Mouse (Mus musculus): Measurements from ENCODE around the gene Resp18. TPM values are rescaled to one million over a fixed set of nuclear protein-coding genes. Genes with fewer than 3 reads are reported as not detected.

The Resp18 gene
- total RNA-seq (2021): 100 to 1,000 TPM in 1 of 2 experiments, 10 to 100 TPM in 1; 90.7 to 118 TPM
- long read RNA-seq, experiment 1, transcript Resp18-201 (6 exons, 748 nt): major isoform, 61 of 65 reads
- long read RNA-seq, experiment 1, partial matches to known transcripts: 1 of 65 reads
- long read RNA-seq, experiment 1, other reads (novel, unspliced or antisense): 2 of 65 reads
- long read RNA-seq, experiment 2, transcript Resp18-201 (6 exons, 748 nt): major isoform, 63 of 64 reads
- long read RNA-seq, experiment 2, partial matches to known transcripts: 0 of 64 reads
- long read RNA-seq, experiment 2, other reads (novel, unspliced or antisense): 1 of 64 reads

GRCm38 (mm10) chr1:75278228-75278627 is at the start of gene Resp18:
Gene Resp18 (minus strand): TSS chr1:75278415.
- DNase-seq: no peak

GRCm38 (mm10) chr1:75327461-75327860 is 49.2 kb upstream of the Resp18 start:
- DNase-seq: no peak

DNA sequence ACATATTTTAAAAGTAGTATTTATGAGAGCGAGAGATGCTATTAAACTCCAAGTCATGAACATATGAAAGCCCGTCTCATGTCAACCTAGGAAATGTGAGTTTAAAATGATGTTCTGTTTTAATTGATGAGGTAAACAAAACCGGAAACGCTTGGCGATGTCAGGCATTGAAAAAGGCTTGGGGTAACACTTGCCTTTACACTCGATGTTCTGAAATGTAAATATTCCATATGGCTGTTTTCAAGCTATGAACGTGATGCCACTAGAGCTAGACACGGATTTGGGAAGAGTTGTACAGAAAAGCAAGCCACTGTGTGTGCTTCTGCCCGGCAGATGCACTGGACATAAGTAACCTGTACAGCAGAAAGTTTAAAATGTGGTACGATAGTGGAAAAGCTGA is 41.0 kb upstream of the Resp18 start:
- DNase-seq: no peak

DNA sequence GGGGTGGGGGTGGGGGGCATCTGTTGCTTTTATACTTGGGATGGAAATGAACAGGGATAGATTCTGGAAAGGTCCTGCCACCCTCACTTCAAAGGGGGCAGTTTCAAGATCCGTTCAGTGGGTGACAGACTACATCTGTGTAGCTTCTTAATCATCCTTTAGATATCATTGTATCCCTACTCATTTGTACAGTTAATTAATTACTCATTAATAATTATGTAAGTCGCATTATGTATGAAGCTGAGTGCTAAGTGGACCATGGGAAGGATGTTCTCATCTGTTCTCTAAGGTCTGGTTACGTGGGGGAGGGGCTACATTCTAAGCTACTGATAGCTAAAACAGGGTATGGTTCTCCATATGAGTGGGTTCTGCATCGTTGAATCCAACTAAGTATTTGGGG is 40.5 kb upstream of the Resp18 start:
- DNase-seq: no peak

DNA sequence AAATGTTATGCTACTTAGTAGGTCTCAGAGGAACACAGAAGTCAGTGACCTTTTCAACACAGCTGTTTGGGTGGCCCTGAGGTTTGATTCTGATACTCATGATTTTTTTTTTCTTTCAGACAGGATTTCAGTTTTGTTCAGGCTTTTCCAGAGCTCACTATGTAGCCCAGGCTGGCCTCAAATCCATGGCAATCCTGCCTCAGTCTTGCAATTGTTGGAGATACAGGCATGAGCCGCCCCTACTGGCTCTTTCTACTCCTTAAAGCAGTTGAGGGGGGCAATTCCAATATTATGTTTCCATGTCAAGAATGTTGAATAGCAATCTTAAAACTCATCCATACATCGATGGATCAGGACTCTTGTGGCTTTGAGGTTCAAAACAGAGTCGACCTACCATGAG is 40.1 kb upstream of the Resp18 start:
- no peak for DNase-seq

GRCm38 (mm10) chr1:75317241-75318201 is 39.3 kb upstream of the Resp18 start, which contains the start of gene Dnpep:
Gene Dnpep (minus strand): TSS chr1:75317990.
- peak; percentile 100 for DNase-seq

DNA sequence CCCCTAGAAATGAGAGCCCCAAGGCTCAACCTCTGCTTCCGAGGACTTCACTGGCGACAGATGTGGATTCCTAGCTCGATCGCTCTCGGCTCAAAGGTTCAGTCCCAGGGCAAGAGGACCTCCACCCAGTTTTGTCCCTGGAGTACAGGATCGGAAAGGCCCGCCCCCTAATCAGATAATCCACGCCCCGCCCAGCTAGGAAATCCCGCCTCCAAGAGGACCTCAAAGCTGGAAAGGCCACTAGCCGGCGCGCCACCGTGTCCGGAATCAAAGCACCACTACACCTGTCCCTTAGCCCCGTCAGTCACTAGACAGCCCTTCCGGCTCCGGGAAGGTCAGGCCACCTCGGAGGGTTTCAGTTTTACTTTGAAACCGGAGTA is 38.6 kb upstream of the Resp18 start:
- DNase-seq: peak; percentile 89 to 90

DNA sequence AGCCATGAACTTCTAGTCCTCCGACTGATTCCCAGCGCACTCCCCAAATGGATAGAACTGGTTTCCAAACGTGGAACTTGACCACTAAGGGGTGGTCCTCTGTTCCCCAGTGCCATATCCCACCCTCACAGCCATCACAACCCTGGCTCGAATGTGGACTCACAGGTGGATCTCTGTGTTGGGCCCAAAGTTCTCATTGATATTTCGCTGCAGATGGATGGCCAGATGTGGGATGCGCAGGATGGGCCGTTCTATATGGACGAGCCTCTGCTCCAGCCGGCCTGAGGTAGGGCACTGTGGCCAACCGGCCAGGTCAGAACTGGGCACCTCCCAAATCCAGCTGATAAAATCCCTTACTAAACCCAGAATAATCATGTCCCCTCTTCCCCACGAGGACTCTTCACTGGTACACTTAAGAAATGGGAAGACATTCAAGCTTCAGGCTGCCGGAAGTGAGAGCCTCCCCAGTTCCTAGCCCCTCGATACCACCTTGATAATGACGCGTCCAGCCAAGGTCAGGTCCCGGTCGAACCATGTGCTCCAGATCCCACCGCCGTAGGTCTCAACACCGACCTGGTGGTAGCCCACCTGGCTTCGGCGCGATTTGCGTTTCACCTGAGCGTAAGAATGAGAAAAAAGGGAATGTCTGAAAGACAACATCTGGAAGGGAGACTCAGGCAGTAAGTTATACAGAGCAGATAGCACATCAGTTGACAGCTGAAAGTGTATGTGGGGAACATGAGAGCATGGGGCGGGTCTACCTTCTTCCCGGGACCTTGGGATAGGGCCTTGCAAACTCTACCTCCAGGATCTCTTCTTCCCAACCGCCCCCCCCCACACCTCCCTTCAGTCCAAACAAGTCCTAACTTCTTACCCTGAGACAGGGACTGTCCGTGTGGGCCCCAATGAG is 37.5 kb upstream of the Resp18 start:
- no peak for DNase-seq

DNA sequence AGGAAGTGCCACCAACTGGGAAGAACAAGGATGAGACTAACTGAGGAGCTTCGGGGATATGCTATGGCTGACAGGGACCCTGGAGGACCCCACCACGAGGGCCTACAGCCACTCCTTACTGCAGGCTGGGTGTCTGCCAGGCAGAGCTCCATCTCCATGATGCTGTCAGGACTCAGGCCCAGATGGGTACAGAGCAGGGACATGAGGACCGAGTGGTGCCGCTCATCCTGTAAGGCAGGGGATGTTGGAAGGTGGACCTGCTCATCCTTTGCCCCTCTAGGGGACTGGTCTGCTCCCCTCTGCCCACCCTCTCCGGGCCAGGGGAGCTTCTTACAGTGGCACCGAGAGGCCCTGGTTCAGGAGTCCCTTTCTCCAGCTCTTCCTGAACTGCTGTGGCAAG is 36.8 kb upstream of the Resp18 start:
- DNase-seq: no peak

GRCm38 (mm10) chr1:75311694-75312093 is 33.5 kb upstream of the Resp18 start:
- DNase-seq: no peak

DNA sequence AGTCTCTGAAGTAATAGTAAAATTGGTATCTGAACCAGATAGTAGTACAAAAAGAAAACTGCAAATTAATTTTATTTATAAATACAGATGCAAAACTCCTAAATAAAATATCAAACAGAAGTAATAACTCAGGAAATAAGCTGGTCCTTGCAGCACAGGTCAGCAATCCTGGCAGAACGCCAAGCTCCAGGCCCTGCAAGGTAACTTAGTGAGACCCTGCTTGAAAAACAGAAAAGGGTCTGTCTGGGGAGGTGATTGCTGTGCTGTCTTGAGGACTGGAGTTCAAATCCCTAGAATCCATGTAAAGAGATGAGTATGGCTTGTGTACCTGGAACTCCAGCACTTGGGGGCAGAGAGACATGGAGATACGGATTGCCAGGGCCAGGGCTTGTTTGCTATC is 26.4 kb upstream of the Resp18 start:
- no peak for DNase-seq

DNA sequence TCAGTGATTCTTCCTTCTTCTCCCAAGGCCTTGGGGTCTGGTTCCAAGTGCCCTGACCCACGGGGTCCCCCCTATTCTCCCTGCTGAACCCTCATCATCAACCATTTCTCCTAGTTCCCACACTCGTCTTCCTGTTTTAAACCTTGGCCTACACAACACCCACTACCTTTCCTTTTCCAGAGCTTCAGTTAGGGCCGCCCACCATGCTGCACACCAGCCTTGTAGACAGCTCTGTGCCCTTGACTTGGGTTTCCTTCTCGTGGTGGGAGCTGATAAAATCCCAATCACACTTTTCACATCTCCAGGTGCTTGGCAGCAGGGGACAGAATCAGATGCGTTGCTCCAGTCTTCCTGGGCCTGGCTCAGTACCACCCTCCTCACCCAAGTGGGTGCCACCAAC is 16.1 kb upstream of the Resp18 start:
- DNase-seq: no peak

DNA sequence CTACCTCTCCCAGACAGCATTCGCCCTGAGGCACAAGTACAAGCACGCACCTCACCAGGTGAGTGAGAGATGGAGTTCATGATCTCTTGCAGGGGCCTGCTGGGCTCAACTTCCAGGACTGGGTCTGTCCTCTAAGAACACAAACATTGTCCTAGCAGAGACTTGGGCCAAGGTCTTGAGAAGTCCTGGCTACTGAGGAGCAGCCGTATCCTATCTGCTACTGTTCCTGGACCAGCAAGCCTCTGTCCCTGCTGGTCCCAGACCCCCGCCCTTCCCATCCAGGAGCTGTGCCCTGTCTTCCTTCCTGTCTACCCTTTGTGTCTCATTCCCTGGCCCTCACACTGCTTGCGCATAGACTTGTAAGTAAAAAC is 15.1 kb upstream of the Resp18 start:
- no peak for DNase-seq

DNA sequence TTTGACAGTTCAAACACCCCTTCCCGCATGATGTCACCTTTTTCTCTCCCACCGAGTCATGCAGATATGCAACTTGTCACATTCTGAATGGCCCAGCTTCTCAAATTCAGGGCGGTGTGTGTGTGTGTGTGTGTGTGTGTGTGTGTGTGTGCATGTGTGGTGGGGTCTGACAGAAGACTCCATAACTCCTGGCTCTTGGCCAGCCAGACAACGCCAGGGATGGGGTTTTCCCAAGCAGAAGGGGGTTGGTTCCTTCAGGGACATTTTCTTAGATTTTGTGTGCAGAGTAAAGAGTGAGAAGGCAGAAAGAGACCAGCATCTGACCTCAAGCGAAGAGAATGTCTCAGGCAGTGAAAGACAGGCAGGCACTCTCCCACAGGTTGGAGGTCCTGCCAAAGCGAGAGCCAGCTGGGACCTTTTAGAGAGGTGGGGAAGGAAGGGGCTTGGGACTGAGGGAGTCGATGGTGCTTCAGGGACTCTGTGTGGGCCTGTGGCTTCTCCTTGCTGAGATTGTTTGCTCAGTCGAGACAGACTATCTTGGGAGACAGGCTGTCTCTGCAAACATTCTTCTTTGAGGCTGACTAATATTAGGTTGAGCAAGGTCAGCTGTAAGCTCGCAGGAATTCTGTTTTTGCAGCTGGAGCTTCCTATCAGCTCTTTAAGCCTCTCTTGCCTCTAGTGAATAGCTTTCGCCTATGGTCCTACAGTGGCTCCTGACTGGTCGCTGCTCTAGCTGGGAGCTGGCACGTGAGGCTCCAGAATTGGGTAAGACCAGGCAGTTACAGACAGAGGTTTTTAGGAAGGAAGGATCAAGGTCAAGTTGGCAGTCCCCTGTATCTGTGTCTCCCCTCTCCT is 14.5 kb upstream of the Resp18 start:
- peak; percentile 8 to 17 for DNase-seq

- DNase-seq: no peak
Measured at GRCm38 (mm10) chr1:75291321-75291720, 13.1 kb upstream of the Resp18 start.

DNA sequence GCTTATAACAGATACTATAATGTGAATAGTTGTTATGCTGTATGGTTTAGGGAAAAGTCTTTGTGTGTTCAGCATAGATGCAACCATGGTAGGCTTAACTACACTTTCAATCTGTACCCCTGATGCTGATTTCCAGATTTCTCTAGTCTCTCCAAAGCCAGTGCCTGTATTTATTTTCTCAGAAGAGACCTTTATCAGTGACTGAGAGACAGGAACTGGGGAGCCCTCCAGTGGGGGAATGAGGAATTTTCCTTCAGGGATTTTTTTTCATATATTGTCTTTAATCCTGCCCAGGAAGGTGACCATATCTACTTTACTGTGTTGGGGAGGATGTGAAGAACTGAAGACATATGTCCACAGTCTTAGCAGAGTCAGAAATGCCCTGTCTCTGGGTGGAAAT is 12.4 kb upstream of the Resp18 start:
- peak; percentile 5 to 44 for DNase-seq

- no peak for DNase-seq
Measured at GRCm38 (mm10) chr1:75289888-75290431, 11.7 kb upstream of the Resp18 start.

- no peak for DNase-seq
Measured at GRCm38 (mm10) chr1:75289376-75289775, 11.2 kb upstream of the Resp18 start.

GRCm38 (mm10) chr1:75284911-75285310 is 6.7 kb upstream of the Resp18 start:
- DNase-seq: no peak

DNA sequence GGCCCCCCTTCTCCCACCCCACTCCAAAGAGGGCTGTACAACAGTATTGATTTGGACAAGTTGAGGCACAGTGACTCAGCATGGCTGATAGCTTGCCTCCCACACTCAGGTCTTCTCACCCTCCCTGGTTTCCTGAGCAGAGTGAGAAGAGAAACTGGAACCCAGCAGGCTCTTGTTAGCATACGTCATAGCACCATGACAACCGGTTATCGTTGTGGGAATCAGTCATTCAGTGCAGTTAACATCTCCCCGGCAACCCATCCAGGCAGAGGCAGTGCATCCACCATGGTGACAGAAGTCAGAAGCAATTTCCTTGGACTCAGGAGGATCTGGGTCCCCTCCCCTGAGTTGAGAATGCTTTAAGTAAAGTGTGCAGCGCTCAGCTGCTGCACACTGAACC is 4.8 kb upstream of the Resp18 start:
- no peak for DNase-seq

All from adrenal gland, postnatal 36 days (tissue).